Mouse (Mus musculus) MEL (cell line): ENCODE measurements around the gene Ces1g.

Source experiments
- HCFC1 ChIP-seq: IDR thresholded peaks from 2 replicates; pipeline ENCODE4 v1.6.1; 2012; ENCODE audit warnings: low read depth, mild to moderate bottlenecking, inconsistent platforms, low read length, improper control_type of control experiment, moderate library complexity
- MAFK ChIP-seq: IDR thresholded peaks from 2 replicates; pipeline ENCODE4 v1.6.1; 2011; ENCODE audit warnings: low read depth, mild to moderate bottlenecking, low read length, improper control_type of control experiment, borderline replicate concordance
- NRF1 ChIP-seq: IDR thresholded peaks from 2 replicates; pipeline ENCODE4 v1.6.1; 2014; ENCODE audit warnings: low read depth, mild to moderate bottlenecking, inconsistent platforms, low read length, improper control_type of control experiment, moderate library complexity; ENCODE audit not compliant: poor library complexity, insufficient read depth, severe bottlenecking
- POLR2A ChIP-seq, 2 experiments: IDR thresholded peaks; 2 replicates each; pipeline ENCODE4 v1.6.1; 2011 to 2012; ENCODE audit warnings: low read length in 2 of 2, mild to moderate bottlenecking in 2 of 2, control low read depth in 1 of 2, improper control_type of control experiment in 1 of 2, low read depth in 1 of 2, moderate library complexity in 1 of 2; ENCODE audit not compliant: control insufficient read depth in 1 of 2, insufficient read depth in 1 of 2, poor library complexity in 1 of 2
- SMC3 ChIP-seq: IDR thresholded peaks from 2 replicates; pipeline ENCODE4 v1.6.1; 2011; ENCODE audit warnings: low read depth, low read length, improper control_type of control experiment
- TCF12 ChIP-seq: IDR thresholded peaks from 2 replicates; pipeline ENCODE4 v1.6.1; 2014; ENCODE audit warnings: low read depth, mild to moderate bottlenecking, inconsistent platforms, low read length, improper control_type of control experiment, moderate library complexity
- USF2 ChIP-seq, 2 experiments: IDR thresholded peaks; 2 replicates each; pipeline ENCODE4 v1.6.1; 2011 to 2012; ENCODE audit warnings: improper control_type of control experiment in 2 of 2, low read length in 2 of 2, borderline replicate concordance in 1 of 2, inconsistent platforms in 1 of 2, low read depth in 1 of 2, mild to moderate bottlenecking in 1 of 2; ENCODE audit not compliant: insufficient read depth in 1 of 2
- ZMIZ1 ChIP-seq: IDR thresholded peaks from 2 replicates; pipeline ENCODE4 v1.6.1; 2012; ENCODE audit warnings: low read depth, mild to moderate bottlenecking, inconsistent platforms, low read length, improper control_type of control experiment, moderate library complexity

DNA sequence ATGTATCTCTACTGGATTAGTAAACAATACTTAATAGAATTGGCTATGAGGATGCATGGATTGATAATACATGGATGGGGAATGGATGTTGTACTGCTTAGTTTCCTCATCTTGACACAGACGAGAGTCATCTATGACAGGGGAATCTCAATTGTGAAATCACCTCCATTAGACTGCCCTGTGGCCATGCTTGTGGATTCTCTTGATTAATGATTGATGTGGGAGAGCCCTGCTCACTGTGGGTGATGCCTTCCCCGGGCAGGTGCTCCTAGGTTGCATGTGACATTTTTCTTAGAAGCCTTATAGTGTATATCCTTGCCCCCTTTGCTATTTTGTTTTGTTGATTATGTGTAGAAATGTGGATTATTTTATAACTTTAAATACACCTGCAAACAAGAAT is 12.0 kb downstream of the Ces1g start:
- no peak for TF ChIP-seq MAFK
- no peak for TF ChIP-seq POLR2A (IDR thresholded peaks at IDR 0.05; ENCODE audit: control insufficient read depth in 1 of 2, insufficient read depth in 1 of 2, low read depth in 1 of 2, low read length in 2 of 2, poor library complexity in 1 of 2)
- TF ChIP-seq ZMIZ1 = no peak
- no peak for TF ChIP-seq HCFC1
- no peak for TF ChIP-seq TCF12
- TF ChIP-seq USF2 (IDR thresholded peaks at IDR 0.05; ENCODE audit: borderline replicate concordance in 1 of 2, insufficient read depth in 1 of 2, low read depth in 1 of 2, low read length in 2 of 2) = no peak
- no peak for TF ChIP-seq SMC3
- TF ChIP-seq NRF1 = no peak
